Mouse (Mus musculus) ES-Bruce4 (cell line): Measurements from ENCODE around the gene Mpv17l.

Experiments used
- CTCF ChIP-seq: IDR thresholded peaks from one replicate; pipeline ENCODE4 v1.8.1; 2011; ENCODE audit warnings: low read depth, low read length
- EP300 ChIP-seq: IDR thresholded peaks from 2 replicates; pipeline ENCODE4 v1.6.1; 2011; ENCODE audit warnings: low read depth, low read length; ENCODE audit not compliant: insufficient read depth

DNA sequence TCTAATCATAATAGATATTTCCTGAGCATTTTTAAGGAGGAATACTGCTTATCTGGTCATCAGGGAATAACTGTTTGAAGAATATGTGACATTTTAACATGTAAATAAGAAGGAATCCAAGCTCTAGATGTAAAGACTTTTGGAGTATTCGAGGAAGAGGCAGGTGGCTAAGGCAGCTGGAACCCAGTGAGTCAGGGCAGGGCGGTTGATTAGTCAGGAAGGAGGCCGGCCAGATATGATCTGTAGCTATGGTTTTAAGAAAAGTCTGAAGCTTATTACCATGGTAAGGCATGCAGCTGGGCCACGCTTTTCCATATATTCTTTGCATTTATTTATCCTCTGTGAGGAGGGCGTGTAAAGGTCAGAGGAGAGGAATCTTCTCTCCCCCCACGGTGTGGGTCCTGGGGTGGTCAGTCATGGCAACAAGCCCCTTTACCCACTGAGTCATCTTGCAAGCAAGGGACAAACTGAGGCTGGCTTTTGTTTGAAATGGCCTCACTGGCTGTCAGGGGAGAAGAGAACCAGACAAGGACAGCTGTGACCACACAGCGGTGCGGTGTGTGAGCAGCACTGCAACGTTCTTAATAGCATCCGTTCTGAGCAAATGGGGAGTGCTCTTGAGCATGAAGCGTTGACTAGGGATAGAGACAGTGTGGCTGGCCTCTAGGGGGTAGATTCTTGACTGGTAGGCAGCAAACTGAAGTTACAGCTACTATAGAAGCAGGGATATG lies 89.7 kb downstream of the Mpv17l start:
- TF ChIP-seq CTCF (no peak), EP300 (no peak)
